Comparison of ENCODE assay signal across 8 mouse cellular contexts in the genomic region with DNA sequence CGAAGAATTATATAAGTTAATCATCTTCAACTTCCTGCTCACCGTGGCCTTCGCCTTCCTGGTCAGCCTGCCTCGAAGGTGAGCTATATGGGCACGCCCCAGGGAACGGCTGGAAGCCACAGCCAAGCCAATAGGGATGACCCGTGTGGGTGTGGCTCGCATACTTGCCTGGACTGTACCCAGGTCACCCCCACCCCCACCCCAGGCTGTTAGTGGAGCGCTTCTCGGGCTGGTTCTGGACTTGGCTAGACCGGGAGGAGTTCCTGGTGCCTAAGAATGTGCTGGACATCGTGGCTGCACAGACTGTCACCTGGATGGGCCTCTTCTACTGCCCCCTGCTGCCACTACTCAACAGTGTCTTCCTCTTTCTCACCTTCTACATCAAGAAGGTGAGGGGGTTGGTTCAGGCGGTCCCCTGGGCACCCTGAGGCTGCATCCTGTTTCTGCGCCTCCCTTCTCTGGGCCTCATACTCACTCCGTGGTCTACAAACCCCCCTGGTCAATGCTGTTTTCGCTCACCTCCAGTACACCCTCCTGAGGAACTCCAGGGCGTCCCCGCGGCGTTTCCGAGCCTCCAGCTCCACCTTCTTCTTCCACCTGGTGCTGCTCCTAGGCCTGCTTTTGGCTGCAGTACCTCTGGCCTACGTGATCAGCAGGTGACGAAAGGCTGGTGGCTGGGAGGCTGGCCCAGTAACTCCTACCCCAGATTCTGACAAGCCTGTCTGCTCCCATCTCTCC. TPM values are rescaled to one million over a fixed set of nuclear protein-coding genes. Genes with fewer than 3 reads are reported as not detected.
DNase-seq lines count a peak whose midpoint lies in the region; ATAC-seq and TF ChIP-seq lines count a peak whose summit lies in the region.

No protein-coding gene starts in this region.

- ATAC-seq in forebrain, embryonic 11.5 days (replicated peaks; ENCODE audit: low FRiP score), result no peak
- no peak for ATAC-seq in forebrain, embryonic 15.5 days (replicated peaks)
- no peak for ATAC-seq in G1E (ENCODE audit: extremely low read depth, insufficient number of reproducible peaks, low FRiP score, poor library complexity, severe bottlenecking)
- peak; percentile 83 for ATAC-seq in intestine, embryonic 14.5 days (replicated peaks; ENCODE audit: low FRiP score, low TSS enrichment, low read depth)
- peak; percentile 73 for ATAC-seq in liver, embryonic 15.5 days (ENCODE audit: insufficient read depth)

- no peak overlapping the region for H3K9ac ChIP-seq in forebrain, embryonic 11.5 days (ENCODE audit: low read length)
- no peak overlapping the region for H3K9ac ChIP-seq in forebrain, embryonic 15.5 days (replicated peaks)
- H3K9ac ChIP-seq in intestine, embryonic 14.5 days (ENCODE audit: low read length), result 0 out of 2 replicates have a peak overlapping the region, but pooled peaks have one; percentile 3
- peak overlapping the region; percentile 39 for H3K9ac ChIP-seq in liver, embryonic 15.5 days

- peak overlapping the region; percentile 30 for H3K4me2 ChIP-seq in forebrain, embryonic 11.5 days (ENCODE audit: low read depth, low read length, severe bottlenecking)
- H3K4me2 ChIP-seq in forebrain, embryonic 15.5 days (replicated peaks), result no peak overlapping the region
- peak overlapping the region; percentile 42 for H3K4me2 ChIP-seq in intestine, embryonic 14.5 days (ENCODE audit: low read length)
- H3K4me2 ChIP-seq in liver, embryonic 15.5 days, result peak overlapping the region; percentile 80

- no peak overlapping the region; the same call in 1 of the 2 replicates for H3K4me3 ChIP-seq in forebrain, embryonic 11.5 days (ENCODE audit: low read depth, low read length)
- H3K4me3 ChIP-seq in forebrain, embryonic 15.5 days, result no peak overlapping the region
- peak overlapping the region; percentile 60; the same call in 1 of the 2 replicates for H3K4me3 ChIP-seq in G1E (ENCODE audit: low read depth, low read length)
- peak overlapping the region; percentile 16 for H3K4me3 ChIP-seq in intestine, embryonic 14.5 days (ENCODE audit: low read depth, low read length)
- H3K4me3 ChIP-seq in liver, embryonic 15.5 days (replicated peaks), result peak overlapping the region; percentile 46

- no peaks in the 10 kb centered on the region for H3K4me1 ChIP-seq in forebrain, embryonic 11.5 days (replicated peaks; ENCODE audit: control insufficient read depth, insufficient read depth, low read length)
- H3K4me1 ChIP-seq in forebrain, embryonic 15.5 days, result no peaks in the 10 kb centered on the region
- H3K4me1 ChIP-seq in G1E (ENCODE audit: insufficient read depth, low read depth, low read length), result peaks cover 51% of the 10 kb centered on the region
- H3K4me1 ChIP-seq in intestine, embryonic 14.5 days (replicated peaks; ENCODE audit: control insufficient read depth, insufficient read depth, low read length), result peaks cover 13% of the 10 kb centered on the region
- peaks cover 67% of the 10 kb centered on the region for H3K4me1 ChIP-seq in liver, embryonic 15.5 days (replicated peaks)

- H3K27ac ChIP-seq in forebrain, embryonic 11.5 days (ENCODE audit: low read depth, low read length), result no peak overlapping the region
- no peak overlapping the region for H3K27ac ChIP-seq in forebrain, embryonic 15.5 days (replicated peaks)
- H3K27ac ChIP-seq in intestine, embryonic 14.5 days (ENCODE audit: low read depth), result peak overlapping the region; percentile 77
- peak overlapping the region; percentile 85 for H3K27ac ChIP-seq in liver, embryonic 15.5 days (replicated peaks)

- TF ChIP-seq CTCF in G1E (IDR thresholded peaks at IDR 0.05; ENCODE audit: low read depth, low read length), result peak; percentile 24; the same call in 1 of the 2 replicates

- 0 out of 2 replicates have a peak, but pooled peaks cover 5% of the 10 kb centered on the region for H3K27me3 ChIP-seq in forebrain, embryonic 11.5 days (ENCODE audit: control insufficient read depth, insufficient read depth, low read length)
- H3K27me3 ChIP-seq in forebrain, embryonic 15.5 days, result no peaks in the 10 kb centered on the region
- H3K27me3 ChIP-seq in G1E (ENCODE audit: insufficient read depth, low read length), result no peaks in the 10 kb centered on the region
- H3K27me3 ChIP-seq in intestine, embryonic 14.5 days (replicated peaks; ENCODE audit: control insufficient read depth, insufficient read depth, low read length), result no peaks in the 10 kb centered on the region
- no peaks in the 10 kb centered on the region for H3K27me3 ChIP-seq in liver, embryonic 15.5 days
- H3K27me3 ChIP-seq in splenic B cell, adult 2 months (ENCODE audit: control insufficient read depth, insufficient read depth, low read length, poor library complexity, severe bottlenecking), result no peaks in the 10 kb centered on the region

- H3K9me3 ChIP-seq in forebrain, embryonic 11.5 days (ENCODE audit: control insufficient read depth, low read length), result no peaks in the 10 kb centered on the region
- no peaks in the 10 kb centered on the region for H3K9me3 ChIP-seq in forebrain, embryonic 15.5 days
- no peaks in the 10 kb centered on the region for H3K9me3 ChIP-seq in G1E (replicated peaks)
- no peaks in the 10 kb centered on the region for H3K9me3 ChIP-seq in intestine, embryonic 14.5 days (ENCODE audit: control insufficient read depth, low read length)
- H3K9me3 ChIP-seq in liver, embryonic 15.5 days (replicated peaks), result no peaks in the 10 kb centered on the region

- no peak for DNase-seq in forebrain, embryonic 11.5 days (ENCODE audit: low spot score)
- no peak for DNase-seq in G1E (ENCODE audit: low spot score)
- no peak for DNase-seq in intestine, embryonic 14.5 days (ENCODE audit: low spot score)
- DNase-seq in splenic B cell, adult 2 months (ENCODE audit: low read depth, low spot score), result peak; percentile 73
- no peak for DNase-seq in layer of hippocampus, adult 9-10 months (ENCODE audit: low spot score)
- DNase-seq in adrenal gland, postnatal 14 days, result no peak

- 29% methylated on average over 23 of the region's 23 CpGs for WGBS in forebrain, embryonic 11.5 days
- 37% methylated on average over 23 of the region's 23 CpGs for WGBS in forebrain, embryonic 15.5 days
- WGBS in intestine, embryonic 14.5 days, result 34% methylated on average over 23 of the region's 23 CpGs
- 40% methylated on average over 23 of the region's 23 CpGs for WGBS in liver, embryonic 15.5 days (ENCODE audit: insufficient replicate concordance)

- no peaks in the 10 kb centered on the region for H3K36me3 ChIP-seq in forebrain, embryonic 11.5 days (ENCODE audit: control insufficient read depth, insufficient read depth, low read length)
- H3K36me3 ChIP-seq in forebrain, embryonic 15.5 days, result no peaks in the 10 kb centered on the region
- H3K36me3 ChIP-seq in G1E (replicated peaks), result peaks cover 47% of the 10 kb centered on the region
- H3K36me3 ChIP-seq in intestine, embryonic 14.5 days (ENCODE audit: control insufficient read depth, insufficient read depth, low read length), result no peaks in the 10 kb centered on the region
- peaks cover 51% of the 10 kb centered on the region for H3K36me3 ChIP-seq in liver, embryonic 15.5 days (replicated peaks)
- H3K36me3 ChIP-seq in splenic B cell, adult 2 months (ENCODE audit: control insufficient read depth, insufficient read depth, low read length, poor library complexity, severe bottlenecking), result peaks cover 14% of the 10 kb centered on the region

RNA-seq across cellular contexts. Expression of a gene that starts 6.6 kb away (rescaled TPM):
- polyA plus RNA-seq in forebrain, embryonic 11.5 days (2014; fragmentation: Nextera tagmentation; extraction: Ambion mirVana), result 0.60 and 1.5 TPM in 2 replicates
- polyA plus RNA-seq in forebrain, embryonic 15.5 days (2015; fragmentation: Nextera tagmentation; extraction: Ambion mirVana), result 0.18 TPM in 1 of 2 replicates, not detected in the other
- 5.0 and 20.9 TPM in 2 replicates for total RNA-seq in G1E (2014; fragmentation: Nextera tagmentation)
- total RNA-seq in G1E (2017), result 3.3 and 4.2 TPM in 2 replicates
- 10.3 and 11.7 TPM in 2 replicates for polyA plus RNA-seq in G1E (2012)
- 0.28 TPM in 2 replicates for polyA plus RNA-seq in intestine, embryonic 14.5 days (2014; fragmentation: Nextera tagmentation; extraction: Ambion mirVana)
- polyA plus RNA-seq in liver, embryonic 15.5 days (2015; fragmentation: Nextera tagmentation; extraction: Ambion mirVana), result 90.0 and 95.8 TPM in 2 replicates
- total RNA-seq in adrenal gland, postnatal 14 days (2021), result 0.44 TPM in 1 of 2 replicates, not detected in the other

RNA-seq across cellular contexts. Expression of a gene that starts 8.9 kb away (rescaled TPM):
- polyA plus RNA-seq in forebrain, embryonic 11.5 days (2014; fragmentation: Nextera tagmentation; extraction: Ambion mirVana), result 5.9 and 10.0 TPM in 2 replicates
- polyA plus RNA-seq in forebrain, embryonic 15.5 days (2015; fragmentation: Nextera tagmentation; extraction: Ambion mirVana), result 1.9 and 2.6 TPM in 2 replicates
- total RNA-seq in G1E (2014; fragmentation: Nextera tagmentation) (16.5 and 27.3 TPM in 2 replicates), G1E (2017) (9.6 and 12.2 TPM in 2 replicates)
- 25.3 and 32.3 TPM in 2 replicates for polyA plus RNA-seq in G1E (2012)
- 20.7 and 26.1 TPM in 2 replicates for polyA plus RNA-seq in intestine, embryonic 14.5 days (2014; fragmentation: Nextera tagmentation; extraction: Ambion mirVana)
- 51.0 and 57.8 TPM in 2 replicates for polyA plus RNA-seq in liver, embryonic 15.5 days (2015; fragmentation: Nextera tagmentation; extraction: Ambion mirVana)
- 35.1 and 35.7 TPM in 2 replicates for total RNA-seq in adrenal gland, postnatal 14 days (2021)

RNA-seq across cellular contexts. Expression of a gene that starts 9.0 kb away (rescaled TPM):
- polyA plus RNA-seq in forebrain, embryonic 11.5 days (2014; fragmentation: Nextera tagmentation; extraction: Ambion mirVana), result 2.0 and 2.4 TPM in 2 replicates
- 0.43 and 0.45 TPM in 2 replicates for polyA plus RNA-seq in forebrain, embryonic 15.5 days (2015; fragmentation: Nextera tagmentation; extraction: Ambion mirVana)
- total RNA-seq in G1E (2014; fragmentation: Nextera tagmentation), result 8.5 and 43.8 TPM in 2 replicates
- total RNA-seq in G1E (2017), result 3.4 and 4.6 TPM in 2 replicates
- polyA plus RNA-seq in G1E (2012), result 18.5 and 26.9 TPM in 2 replicates
- 3.8 and 5.2 TPM in 2 replicates for polyA plus RNA-seq in intestine, embryonic 14.5 days (2014; fragmentation: Nextera tagmentation; extraction: Ambion mirVana)
- polyA plus RNA-seq in liver, embryonic 15.5 days (2015; fragmentation: Nextera tagmentation; extraction: Ambion mirVana), result 15.0 and 20.4 TPM in 2 replicates
- total RNA-seq in adrenal gland, postnatal 14 days (2021), result 5.3 and 8.3 TPM in 2 replicates

RNA-seq across cellular contexts. Expression of a gene that starts 18.6 kb away (rescaled TPM):
- polyA plus RNA-seq in forebrain, embryonic 11.5 days (2014; fragmentation: Nextera tagmentation; extraction: Ambion mirVana), result 0.55 and 0.87 TPM in 2 replicates
- 0.72 and 0.79 TPM in 2 replicates for polyA plus RNA-seq in forebrain, embryonic 15.5 days (2015; fragmentation: Nextera tagmentation; extraction: Ambion mirVana)
- total RNA-seq in G1E (2014; fragmentation: Nextera tagmentation), result 8.7 TPM in 2 replicates
- total RNA-seq in G1E (2017), result 0.29 TPM in 1 of 2 replicates, not detected in the other
- polyA plus RNA-seq in G1E (2012), result 0.07 and 0.09 TPM in 2 replicates
- 0.83 TPM in 1 of 2 replicates, not detected in the other for polyA plus RNA-seq in intestine, embryonic 14.5 days (2014; fragmentation: Nextera tagmentation; extraction: Ambion mirVana)
- polyA plus RNA-seq in liver, embryonic 15.5 days (2015; fragmentation: Nextera tagmentation; extraction: Ambion mirVana), result 0.28 and 0.45 TPM in 2 replicates
- total RNA-seq in adrenal gland, postnatal 14 days (2021), result 0.83 and 0.93 TPM in 2 replicates

RNA-seq across cellular contexts. Expression of a gene that starts 18.6 kb away (rescaled TPM):
- 32.7 and 36.6 TPM in 2 replicates for polyA plus RNA-seq in forebrain, embryonic 11.5 days (2014; fragmentation: Nextera tagmentation; extraction: Ambion mirVana)
- 12.3 and 12.6 TPM in 2 replicates for polyA plus RNA-seq in forebrain, embryonic 15.5 days (2015; fragmentation: Nextera tagmentation; extraction: Ambion mirVana)
- total RNA-seq in G1E (2014; fragmentation: Nextera tagmentation), result 221 and 236 TPM in 2 replicates
- total RNA-seq in G1E (2017), result 95.8 and 105 TPM in 2 replicates
- polyA plus RNA-seq in G1E (2012), result 189 and 211 TPM in 2 replicates
- 145 TPM in 2 replicates for polyA plus RNA-seq in intestine, embryonic 14.5 days (2014; fragmentation: Nextera tagmentation; extraction: Ambion mirVana)
- 49.2 and 54.7 TPM in 2 replicates for polyA plus RNA-seq in liver, embryonic 15.5 days (2015; fragmentation: Nextera tagmentation; extraction: Ambion mirVana)
- 62.6 and 73.8 TPM in 2 replicates for total RNA-seq in adrenal gland, postnatal 14 days (2021)

Comparison
In these comparisons a context has a peak if more than half of its experiments do, and no peak if none do; other contexts are left out.
1. ATAC-seq: peak in intestine, embryonic 14.5 days (single experiment) and liver, embryonic 15.5 days (single experiment); none in forebrain, embryonic 11.5 days (single experiment), forebrain, embryonic 15.5 days (single experiment) and G1E (single experiment).
2. H3K27ac ChIP-seq: peak in intestine, embryonic 14.5 days (single experiment) and liver, embryonic 15.5 days (single experiment); none in forebrain, embryonic 11.5 days (single experiment) and forebrain, embryonic 15.5 days (single experiment).
3. H3K4me3 ChIP-seq: peak in G1E (single experiment), intestine, embryonic 14.5 days (single experiment) and liver, embryonic 15.5 days (single experiment); none in forebrain, embryonic 11.5 days (single experiment) and forebrain, embryonic 15.5 days (single experiment).
4. H3K9ac ChIP-seq: peak in intestine, embryonic 14.5 days (single experiment) and liver, embryonic 15.5 days (single experiment); none in forebrain, embryonic 11.5 days (single experiment) and forebrain, embryonic 15.5 days (single experiment).